Mouse (Mus musculus): ENCODE measurements around the gene Olfr659. TPM values are rescaled to one million over a fixed set of nuclear protein-coding genes. Genes with fewer than 3 reads are reported as not detected.
A peak's percentile ranks its signal among the peaks of the same experiment; 100 is the strongest.

Gene Olfr659
- not detected for total RNA-seq (2021)
- long read RNA-seq, experiment 1, result 0 reads
- long read RNA-seq, experiment 2, result 0 reads

- DNase-seq (ENCODE audit: low spot score in 2 of 2), result no peak
Observed at GRCm38 (mm10) chr7:104666453-104666852, at the start of gene Olfr659. Gene Olfr659 (plus strand): TSS chr7:104666753.

GRCm38 (mm10) chr7:104624494-104624893 is 42.1 kb upstream of the Olfr659 start, which contains the start of gene Olfr657:
Gene Olfr657 (plus strand): TSS chr7:104624794.
- no peak for DNase-seq (ENCODE audit: low spot score in 2 of 2)

GRCm38 (mm10) chr7:104646841-104647482 is 19.6 kb upstream of the Olfr659 start, which contains the start of gene Olfr658:
Gene Olfr658 (minus strand): TSS chr7:104647305.
- DNase-seq (ENCODE audit: low spot score in 2 of 2), result peak; percentile 3 to 6

GRCm38 (mm10) chr7:104686201-104686600 is 19.6 kb downstream of the Olfr659 start, which contains the start of gene Olfr661:
Gene Olfr661 (plus strand): TSS chr7:104686501.
- DNase-seq (ENCODE audit: low spot score in 2 of 2), result no peak

Other genes starting within 250 kb of the Olfr659 start
- under 1 TPM; 0.52 to 0.74 TPM for gene Trim30a, start 201.6 kb upstream of the Olfr659 start, total RNA-seq (2021)
- gene Trim30d, start 158.9 kb upstream of the Olfr659 start, total RNA-seq (2021), result under 1 TPM; 0.14 to 0.31 TPM
- gene Olfr651, start 116.6 kb upstream of the Olfr659 start, total RNA-seq (2021), result not detected
- not detected for gene Olfr652, start 105.9 kb upstream of the Olfr659 start, total RNA-seq (2021)
- not detected for gene Olfr653, start 89.4 kb upstream of the Olfr659 start, total RNA-seq (2021)
- not detected for gene Olfr654, start 79.7 kb upstream of the Olfr659 start, total RNA-seq (2021)
- not detected for gene Olfr655, start 65.0 kb upstream of the Olfr659 start, total RNA-seq (2021)
- gene Olfr656, start 52.8 kb upstream of the Olfr659 start, total RNA-seq (2021), result not detected
- gene Olfr657, start 42.0 kb upstream of the Olfr659 start, total RNA-seq (2021), result not detected
- not detected for gene Olfr658, start 19.4 kb upstream of the Olfr659 start, total RNA-seq (2021)
- gene Olfr661, start 19.7 kb downstream of the Olfr659 start, total RNA-seq (2021), result not detected
- not detected for gene Usp17le, start 110.7 kb downstream of the Olfr659 start, total RNA-seq (2021)
- not detected for gene Usp17lb, start 175.8 kb downstream of the Olfr659 start, total RNA-seq (2021)
- not detected for gene Usp17la, start 190.3 kb downstream of the Olfr659 start, total RNA-seq (2021)
- gene Olfr665, start 211.3 kb downstream of the Olfr659 start, total RNA-seq (2021), result not detected
- gene Olfr666, start 229.2 kb downstream of the Olfr659 start, total RNA-seq (2021), result not detected